Mouse (Mus musculus): ENCODE measurements at regions not wholly inside any gene's neighbourhood (a gene's known extent, or its start where the extent isn't known, plus 50 kb on each side); places are given as distances from the start of the nearest gene placed in this dataset.

DNA sequence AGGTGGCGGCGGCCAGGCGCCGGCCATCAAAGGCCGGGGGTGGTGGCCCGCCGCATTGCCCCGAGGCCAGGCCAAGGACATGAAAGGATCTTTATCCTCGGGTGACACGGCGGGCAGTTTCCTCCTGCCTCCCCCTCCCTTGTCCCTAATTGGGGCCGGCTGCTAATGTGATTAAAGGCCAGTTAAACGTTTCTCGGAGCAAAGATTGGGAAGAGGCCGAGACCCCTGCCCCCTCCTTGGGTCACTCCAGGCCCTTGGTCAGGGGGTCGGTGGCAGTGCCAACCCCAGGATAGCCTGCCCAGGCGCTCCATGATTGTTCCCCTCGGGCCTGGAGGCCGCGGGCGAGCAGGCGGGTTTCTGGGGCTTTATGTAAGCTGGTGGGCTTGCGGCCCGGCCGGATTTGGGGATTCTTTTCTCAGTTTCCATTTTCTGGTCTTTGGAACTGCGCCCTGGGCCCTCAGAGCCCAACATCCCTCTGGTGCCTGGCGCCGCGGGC is 90.7 kb upstream of the Dio3 start:
- TF ChIP-seq CTCF (IDR thresholded peaks at IDR 0.05; ENCODE audit: borderline replicate concordance, control insufficient read depth, extremely low read depth, insufficient read depth, low read length, poor library complexity) (no peak), POLR2A (IDR thresholded peaks at IDR 0.05; ENCODE audit: control insufficient read depth, extremely low read depth, insufficient read depth, low read length, poor library complexity) (no peak)

All from thymus, adult 2 months (tissue).